Mouse (Mus musculus): Measurements from ENCODE around the gene Qtrt1. TPM values are rescaled to one million over a fixed set of nuclear protein-coding genes. Genes with fewer than 3 reads are reported as not detected.

The Qtrt1 gene
- 45.8 TPM for polyA plus RNA-seq (2017; shearing (Covaris generic))

GRCm38 (mm10) chr9:21411669-21412550, at the start of gene Qtrt1:
TSS of gene Qtrt1 (plus strand) at chr9:21411837.

GRCm38 (mm10) chr9:21367357-21368111, 44.1 kb upstream of the Qtrt1 start, which contains the start of gene Ilf3:
TSS of gene Ilf3 (plus strand) at chr9:21367871.

GRCm38 (mm10) chr9:21424631-21425555, 13.3 kb downstream of the Qtrt1 start, which contains the start of gene Dnm2:
TSS of gene Dnm2 (plus strand) at chr9:21424908.

Other genes with a start within 250 kb of the Qtrt1 start
- 0.61 TPM for gene Pde4a, start 246.1 kb upstream of the Qtrt1 start, polyA plus RNA-seq (2017; shearing (Covaris generic))
- 27.8 TPM for gene Keap1, start 172.5 kb upstream of the Qtrt1 start, polyA plus RNA-seq (2017; shearing (Covaris generic))
- not detected for gene S1pr5, start 163.4 kb upstream of the Qtrt1 start, polyA plus RNA-seq (2017; shearing (Covaris generic))
- gene Atg4d, start 146.5 kb upstream of the Qtrt1 start, polyA plus RNA-seq (2017; shearing (Covaris generic)) = 48.5 TPM
- 49.2 TPM for gene Kri1, start 123.9 kb upstream of the Qtrt1 start, polyA plus RNA-seq (2017; shearing (Covaris generic))
- gene Cdkn2d, start 120.4 kb upstream of the Qtrt1 start, polyA plus RNA-seq (2017; shearing (Covaris generic)) = 152 TPM
- gene Ap1m2, start 99.5 kb upstream of the Qtrt1 start, polyA plus RNA-seq (2017; shearing (Covaris generic)) = 2.4 TPM
- gene Slc44a2, start 91.1 kb upstream of the Qtrt1 start, polyA plus RNA-seq (2017; shearing (Covaris generic)) = 608 TPM
- gene Ilf3, start 44.0 kb upstream of the Qtrt1 start, polyA plus RNA-seq (2017; shearing (Covaris generic)) = 70.8 TPM
- gene Dnm2, start 13.1 kb downstream of the Qtrt1 start, polyA plus RNA-seq (2017; shearing (Covaris generic)) = 262 TPM
- gene Tmed1, start 98.4 kb downstream of the Qtrt1 start, polyA plus RNA-seq (2017; shearing (Covaris generic)) = 7.2 TPM
- gene AB124611, start 114.3 kb downstream of the Qtrt1 start, polyA plus RNA-seq (2017; shearing (Covaris generic)) = 45.4 TPM
- 10.4 TPM for gene Carm1, start 135.1 kb downstream of the Qtrt1 start, polyA plus RNA-seq (2017; shearing (Covaris generic))
- 1.6 TPM for gene Timm29, start 180.9 kb downstream of the Qtrt1 start, polyA plus RNA-seq (2017; shearing (Covaris generic))
- gene Yipf2, start 181.0 kb downstream of the Qtrt1 start, polyA plus RNA-seq (2017; shearing (Covaris generic)) = 32.9 TPM
- gene Smarca4, start 204.3 kb downstream of the Qtrt1 start, polyA plus RNA-seq (2017; shearing (Covaris generic)) = 68.0 TPM